Mouse (Mus musculus): ENCODE measurements around the gene Etl4. TPM values are rescaled to one million over a fixed set of nuclear protein-coding genes. Genes with fewer than 3 reads are reported as not detected.

Etl4 gene
- polyA plus RNA-seq, 1 experiment from 2014 or later, result 76.7 TPM

DNA sequence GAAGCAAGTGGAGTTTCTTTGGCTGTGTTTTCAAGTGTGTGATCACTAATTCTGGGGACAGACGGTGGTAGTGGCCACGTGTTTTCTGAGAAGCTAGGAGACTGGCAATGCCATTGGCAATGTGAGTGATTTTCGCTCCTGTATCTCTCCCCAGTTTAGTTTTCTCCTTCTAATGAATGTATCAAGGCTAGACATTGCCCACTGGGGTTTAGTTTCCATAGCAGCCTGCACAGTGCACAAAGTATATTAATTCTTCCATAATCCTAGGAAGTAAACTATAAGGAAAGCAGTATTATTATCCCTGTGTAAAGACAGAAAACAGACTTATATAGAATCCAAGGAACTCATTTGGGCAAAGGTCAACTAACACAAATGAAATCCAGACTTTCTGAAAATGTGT lies 852.2 kb downstream of the Etl4 start:
- no peak overlapping the region for H3K9ac ChIP-seq (replicated peaks; ENCODE audit: low read depth, low read length)
- no peak for ATAC-seq (ENCODE audit: insufficient number of reproducible peaks, insufficient read depth, low FRiP score, low read depth)
- WGBS, result 94% methylated on average over 3 of the region's 3 CpGs

DNA sequence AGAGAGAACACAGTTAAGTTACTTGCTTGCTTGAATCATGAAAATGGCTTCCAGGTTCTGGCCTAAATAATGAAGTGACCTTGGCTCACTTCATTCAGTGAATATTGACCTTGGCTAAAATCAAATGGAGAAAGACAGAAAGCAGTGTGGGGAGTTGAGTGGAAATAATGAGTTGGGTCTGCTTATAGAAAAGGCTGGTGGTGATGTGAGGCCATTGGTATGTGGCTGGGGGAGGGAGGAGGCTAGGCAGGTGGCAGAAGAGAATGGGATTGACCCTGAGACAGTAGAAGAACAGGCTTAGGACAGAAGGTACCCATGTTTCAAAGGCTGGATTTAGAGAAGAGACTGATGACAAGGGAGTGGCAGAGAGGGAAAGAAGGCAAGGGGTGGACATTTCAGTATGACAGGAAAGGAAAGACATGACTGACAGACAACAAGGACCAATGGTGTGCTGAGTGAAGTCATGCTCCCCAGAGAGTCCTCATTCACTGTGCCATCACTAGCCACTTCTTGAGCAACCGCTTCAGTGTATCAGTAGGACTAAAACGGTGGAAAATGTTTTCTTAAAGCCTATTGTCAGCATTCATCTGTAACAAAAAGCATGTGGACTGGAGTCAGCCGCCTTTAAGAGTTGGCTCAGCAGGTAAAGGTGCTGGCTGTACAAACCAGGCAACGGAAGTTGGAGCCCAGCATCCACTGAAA lies 854.1 kb downstream of the Etl4 start:
- 71% methylated on average over 4 of the region's 4 CpGs for WGBS
- Histone ChIP-seq H3K4me2 (replicated peaks; ENCODE audit: low read depth, low read length) (no peak overlapping the region), H3K4me3 (ENCODE audit: low read depth, low read length) (no peak overlapping the region), H3K27ac (ENCODE audit: low read length) (no peak overlapping the region), H3K9me3 (ENCODE audit: control insufficient read depth, low read depth, low read length) (no peaks in the 10 kb centered on the region), H3K9ac (replicated peaks; ENCODE audit: low read depth, low read length) (no peak overlapping the region), H3K36me3 (ENCODE audit: control insufficient read depth, insufficient read depth, low read length) (peaks cover 10% of the 10 kb centered on the region; the same call in 1 of the 2 replicates), H3K27me3 (ENCODE audit: control insufficient read depth, insufficient read depth, low read length) (no peaks in the 10 kb centered on the region), H3K4me1 (ENCODE audit: control insufficient read depth, insufficient read depth, low read length) (no peaks in the 10 kb centered on the region)
- no peak for ATAC-seq (ENCODE audit: insufficient number of reproducible peaks, insufficient read depth, low FRiP score, low read depth)

More for the DNA sequence above, 852.2 kb downstream of the Etl4 start:
- no peak overlapping the region for H3K4me3 ChIP-seq (ENCODE audit: low read depth, low read length)
- H3K4me1 ChIP-seq (ENCODE audit: control insufficient read depth, insufficient read depth, low read length), result no peaks in the 10 kb centered on the region
- peaks cover 4% of the 10 kb centered on the region; the same call in 1 of the 2 replicates for H3K36me3 ChIP-seq (ENCODE audit: control insufficient read depth, insufficient read depth, low read length)
- H3K27ac ChIP-seq (ENCODE audit: low read length), result no peak overlapping the region
- no peaks in the 10 kb centered on the region for H3K9me3 ChIP-seq (ENCODE audit: control insufficient read depth, low read depth, low read length)
- H3K27me3 ChIP-seq (ENCODE audit: control insufficient read depth, insufficient read depth, low read length), result no peaks in the 10 kb centered on the region
- no peak overlapping the region for H3K4me2 ChIP-seq (replicated peaks; ENCODE audit: low read depth, low read length)

DNA sequence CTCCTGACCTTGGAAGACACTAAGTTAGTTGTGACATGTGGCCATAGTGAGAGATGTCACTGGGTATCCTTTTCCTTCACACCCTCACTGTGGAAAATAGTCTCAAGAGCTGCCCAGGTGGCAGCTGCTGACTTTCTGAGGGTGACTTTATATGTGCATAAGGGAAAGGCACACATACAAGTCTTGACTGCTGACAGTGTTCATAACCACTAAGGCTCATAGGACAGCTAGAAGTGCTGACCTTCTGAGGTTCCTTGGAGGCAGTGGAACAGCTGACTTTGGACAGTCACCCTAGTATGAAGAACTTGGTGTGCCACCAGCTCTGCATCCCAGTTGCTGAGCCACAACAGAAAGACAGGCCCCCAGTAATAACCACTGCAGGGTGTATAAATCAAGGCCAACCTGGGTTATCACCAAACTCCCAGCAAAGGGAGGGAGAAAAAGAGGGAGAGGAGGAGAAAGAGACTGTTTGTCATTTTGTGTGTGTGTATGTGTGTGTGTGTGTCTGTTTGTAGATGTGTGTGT lies 855.0 kb downstream of the Etl4 start:
- H3K9ac ChIP-seq (replicated peaks; ENCODE audit: low read depth, low read length), result no peak overlapping the region
- H3K27ac ChIP-seq (ENCODE audit: low read length), result no peak overlapping the region
- peaks cover 10% of the 10 kb centered on the region; the same call in 1 of the 2 replicates for H3K36me3 ChIP-seq (ENCODE audit: control insufficient read depth, insufficient read depth, low read length)
- no peak overlapping the region for H3K4me2 ChIP-seq (replicated peaks; ENCODE audit: low read depth, low read length)
- H3K4me1 ChIP-seq (ENCODE audit: control insufficient read depth, insufficient read depth, low read length), result no peaks in the 10 kb centered on the region
- H3K27me3 ChIP-seq (ENCODE audit: control insufficient read depth, insufficient read depth, low read length), result no peaks in the 10 kb centered on the region
- H3K9me3 ChIP-seq (ENCODE audit: control insufficient read depth, low read depth, low read length), result no peaks in the 10 kb centered on the region
- H3K4me3 ChIP-seq (ENCODE audit: low read depth, low read length), result no peak overlapping the region
- ATAC-seq (ENCODE audit: insufficient number of reproducible peaks, insufficient read depth, low FRiP score, low read depth), result no peak

DNA sequence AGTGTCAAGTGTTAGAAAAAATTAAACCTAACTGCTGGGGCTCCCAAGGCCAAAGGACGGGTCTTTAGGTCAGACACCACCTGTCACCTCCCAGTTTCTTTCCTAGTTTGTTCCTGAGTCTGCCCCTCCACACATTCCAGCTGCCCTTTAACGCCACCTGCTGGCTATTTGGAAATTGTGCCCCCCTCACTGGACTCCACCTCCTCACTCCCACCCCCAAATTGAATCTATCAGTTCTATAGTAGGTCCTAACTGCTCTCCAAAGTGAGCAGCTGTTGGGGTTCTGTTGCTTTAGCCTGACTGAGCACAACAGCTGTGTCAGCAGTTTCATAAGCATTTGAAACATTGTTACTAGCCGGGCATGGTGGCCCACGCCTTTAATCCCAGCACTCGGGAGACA lies 859.1 kb downstream of the Etl4 start:
- 64% methylated on average over 5 of the region's 5 CpGs for WGBS
- Histone ChIP-seq H3K36me3 (ENCODE audit: control insufficient read depth, insufficient read depth, low read length) (peaks cover 8% of the 10 kb centered on the region; the same call in 1 of the 2 replicates), H3K4me2 (replicated peaks; ENCODE audit: low read depth, low read length) (no peak overlapping the region), H3K9me3 (ENCODE audit: control insufficient read depth, low read depth, low read length) (no peaks in the 10 kb centered on the region), H3K27me3 (ENCODE audit: control insufficient read depth, insufficient read depth, low read length) (no peaks in the 10 kb centered on the region), H3K27ac (ENCODE audit: low read length) (no peak overlapping the region), H3K4me1 (ENCODE audit: control insufficient read depth, insufficient read depth, low read length) (no peaks in the 10 kb centered on the region), H3K4me3 (ENCODE audit: low read depth, low read length) (no peak overlapping the region), H3K9ac (replicated peaks; ENCODE audit: low read depth, low read length) (no peak overlapping the region)
- no peak for ATAC-seq (ENCODE audit: insufficient number of reproducible peaks, insufficient read depth, low FRiP score, low read depth)

DNA sequence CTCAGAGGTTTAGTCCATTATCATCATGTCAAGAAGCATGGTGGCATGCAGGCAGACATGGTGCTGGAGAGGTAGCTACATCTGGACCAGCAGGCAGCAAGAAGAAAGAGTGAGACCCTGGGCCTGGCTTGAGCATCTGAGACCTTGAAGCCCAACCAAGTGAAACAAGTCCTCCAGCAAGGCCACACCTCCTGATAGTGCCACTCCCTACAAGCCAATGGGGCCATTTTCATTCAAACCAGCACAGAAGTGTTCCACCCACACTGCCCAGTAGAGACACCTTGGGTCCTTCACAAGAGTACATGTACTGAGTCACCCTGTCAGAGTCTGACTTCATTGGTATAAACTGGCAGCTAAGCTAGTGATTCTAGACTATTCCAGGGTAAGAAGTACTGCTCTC lies 860.6 kb downstream of the Etl4 start:
- Histone ChIP-seq H3K27me3 (ENCODE audit: control insufficient read depth, insufficient read depth, low read length) (no peaks in the 10 kb centered on the region), H3K9me3 (ENCODE audit: control insufficient read depth, low read depth, low read length) (no peaks in the 10 kb centered on the region), H3K9ac (replicated peaks; ENCODE audit: low read depth, low read length) (no peak overlapping the region), H3K36me3 (ENCODE audit: control insufficient read depth, insufficient read depth, low read length) (peaks cover 8% of the 10 kb centered on the region; the same call in 1 of the 2 replicates), H3K4me2 (replicated peaks; ENCODE audit: low read depth, low read length) (no peak overlapping the region), H3K27ac (ENCODE audit: low read length) (no peak overlapping the region), H3K4me1 (ENCODE audit: control insufficient read depth, insufficient read depth, low read length) (no peaks in the 10 kb centered on the region), H3K4me3 (ENCODE audit: low read depth, low read length) (no peak overlapping the region)
- ATAC-seq (ENCODE audit: insufficient number of reproducible peaks, insufficient read depth, low FRiP score, low read depth), result no peak

DNA sequence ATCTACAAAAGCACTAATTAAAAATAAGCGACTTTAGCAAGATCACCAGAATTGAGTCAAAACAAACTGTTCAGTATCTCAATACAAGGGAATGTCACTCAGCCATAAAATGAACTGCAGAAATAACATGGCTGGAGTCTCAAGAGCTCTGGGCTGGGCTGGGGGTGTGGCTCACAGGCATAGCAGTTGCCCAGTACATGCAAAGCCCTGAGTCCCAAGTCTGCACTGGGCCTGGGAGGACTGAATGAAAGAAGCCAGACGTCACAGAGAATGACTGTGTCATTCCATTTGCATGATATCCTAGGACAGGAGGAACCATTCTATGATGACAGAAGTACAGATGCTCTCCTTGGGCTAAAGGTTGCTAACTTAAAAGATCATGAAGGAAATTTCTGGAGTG lies 864.9 kb downstream of the Etl4 start:
- Histone ChIP-seq H3K27ac (ENCODE audit: low read length) (no peak overlapping the region), H3K9ac (replicated peaks; ENCODE audit: low read depth, low read length) (no peak overlapping the region), H3K4me2 (replicated peaks; ENCODE audit: low read depth, low read length) (no peak overlapping the region), H3K4me1 (ENCODE audit: control insufficient read depth, insufficient read depth, low read length) (no peaks in the 10 kb centered on the region), H3K36me3 (ENCODE audit: control insufficient read depth, insufficient read depth, low read length) (peaks cover 7% of the 10 kb centered on the region; the same call in 1 of the 2 replicates), H3K4me3 (ENCODE audit: low read depth, low read length) (no peak overlapping the region), H3K9me3 (ENCODE audit: control insufficient read depth, low read depth, low read length) (no peaks in the 10 kb centered on the region), H3K27me3 (ENCODE audit: control insufficient read depth, insufficient read depth, low read length) (no peaks in the 10 kb centered on the region)
- WGBS, result 82% methylated on average over 2 of the region's 2 CpGs
- no peak for ATAC-seq (ENCODE audit: insufficient number of reproducible peaks, insufficient read depth, low FRiP score, low read depth)

DNA sequence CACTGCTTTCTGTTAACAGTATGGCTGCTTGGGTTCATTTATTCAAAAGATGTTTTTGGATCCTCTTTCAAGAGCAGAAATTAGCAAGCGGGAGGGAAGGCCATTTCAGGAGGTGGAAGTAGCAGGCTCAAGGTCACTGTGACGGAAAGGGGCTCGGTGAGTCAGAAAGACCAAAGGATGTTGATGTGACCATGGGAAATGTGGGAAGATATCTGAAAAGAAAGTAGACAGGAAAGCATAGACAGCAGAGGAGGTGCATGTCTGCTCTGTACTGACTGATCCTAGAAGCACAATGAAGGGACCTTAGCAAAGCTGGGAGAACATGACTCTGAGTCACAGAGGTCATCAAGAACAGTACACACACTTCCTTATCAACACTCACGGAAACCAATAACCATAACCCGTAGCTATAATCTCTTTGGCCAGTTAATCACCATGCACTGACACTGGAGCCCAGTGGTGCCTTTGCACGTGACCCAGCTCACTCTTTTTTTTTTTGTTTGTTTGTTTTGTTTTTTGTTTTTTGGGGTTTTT lies 866.7 kb downstream of the Etl4 start:
- 85% methylated on average over 6 of the region's 6 CpGs for WGBS
- H3K36me3 ChIP-seq (ENCODE audit: control insufficient read depth, insufficient read depth, low read length), result peaks cover 10% of the 10 kb centered on the region; the same call in 1 of the 2 replicates
- no peak for ATAC-seq (ENCODE audit: insufficient number of reproducible peaks, insufficient read depth, low FRiP score, low read depth)

DNA sequence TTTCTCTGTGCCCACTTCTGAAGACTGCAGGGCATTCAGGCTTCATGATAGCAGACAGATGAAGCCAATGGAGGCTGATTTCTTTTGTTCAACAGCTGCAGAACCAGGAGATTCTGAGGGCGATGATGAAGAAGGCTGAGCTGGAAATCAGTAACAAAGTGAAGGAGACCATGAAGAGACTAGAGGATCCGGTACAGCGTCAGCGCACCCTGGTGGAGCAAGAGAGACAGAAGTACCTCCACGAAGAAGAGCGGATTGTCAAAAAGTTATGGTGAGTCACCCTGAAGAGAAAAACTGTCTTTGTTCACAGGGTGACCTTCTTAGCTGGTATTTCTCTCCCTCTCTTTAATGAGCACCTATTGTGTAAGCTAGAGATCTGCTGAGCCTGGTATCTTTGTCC lies 868.4 kb downstream of the Etl4 start:
- ATAC-seq (ENCODE audit: insufficient number of reproducible peaks, insufficient read depth, low FRiP score, low read depth), result no peak
- H3K27me3 ChIP-seq (ENCODE audit: control insufficient read depth, insufficient read depth, low read length), result no peaks in the 10 kb centered on the region
- H3K4me3 ChIP-seq (ENCODE audit: low read depth, low read length), result no peak overlapping the region
- no peak overlapping the region for H3K27ac ChIP-seq (ENCODE audit: low read length)
- H3K36me3 ChIP-seq (ENCODE audit: control insufficient read depth, insufficient read depth, low read length), result peaks cover 10% of the 10 kb centered on the region; the same call in 1 of the 2 replicates
- H3K9ac ChIP-seq (replicated peaks; ENCODE audit: low read depth, low read length), result no peak overlapping the region
- 78% methylated on average over 6 of the region's 6 CpGs for WGBS
- H3K9me3 ChIP-seq (ENCODE audit: control insufficient read depth, low read depth, low read length), result no peaks in the 10 kb centered on the region
- H3K4me2 ChIP-seq (replicated peaks; ENCODE audit: low read depth, low read length), result no peak overlapping the region
- H3K4me1 ChIP-seq (ENCODE audit: control insufficient read depth, insufficient read depth, low read length), result no peaks in the 10 kb centered on the region

More for the DNA sequence above, 866.7 kb downstream of the Etl4 start:
- Histone ChIP-seq H3K4me2 (replicated peaks; ENCODE audit: low read depth, low read length) (no peak overlapping the region), H3K4me3 (ENCODE audit: low read depth, low read length) (no peak overlapping the region), H3K27me3 (ENCODE audit: control insufficient read depth, insufficient read depth, low read length) (no peaks in the 10 kb centered on the region), H3K4me1 (ENCODE audit: control insufficient read depth, insufficient read depth, low read length) (no peaks in the 10 kb centered on the region), H3K27ac (ENCODE audit: low read length) (no peak overlapping the region), H3K9ac (replicated peaks; ENCODE audit: low read depth, low read length) (no peak overlapping the region), H3K9me3 (ENCODE audit: control insufficient read depth, low read depth, low read length) (no peaks in the 10 kb centered on the region)

Measured in stomach, embryonic 14.5 days (tissue).